ENCODE assay signal across 28 mouse cellular contexts in the genomic region with DNA sequence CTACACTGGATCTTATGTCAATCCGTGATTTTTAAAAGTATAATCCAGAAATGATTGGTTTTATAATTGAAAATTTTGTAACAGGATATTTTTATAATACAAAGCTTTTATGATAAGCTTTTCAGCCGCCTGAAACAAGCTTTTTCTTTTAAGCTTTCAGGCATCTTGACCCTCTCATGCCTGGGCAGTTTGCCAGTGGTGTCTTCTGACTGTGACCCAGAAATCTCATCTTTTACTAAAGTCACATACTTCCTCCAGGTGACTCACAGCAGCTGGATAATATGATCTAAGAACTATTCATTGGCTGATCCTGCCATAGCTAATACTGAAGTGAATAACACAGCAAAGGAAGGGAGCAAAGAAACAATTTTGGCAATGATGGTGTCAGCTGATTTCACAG. TPM values are rescaled to one million over a fixed set of nuclear protein-coding genes. Genes with fewer than 3 reads are reported as not detected.
DNase-seq lines count a peak whose midpoint lies in the region; TF ChIP-seq lines count a peak whose summit lies in the region.
"Had no signal": no experiment of that assay in that cellular context is flagged by ENCODE, and none has a peak within 500 bp of the region (broad histone marks: within the 10 kb centered on the region; RNA-seq: fewer than 3 reads in every experiment).

No protein-coding gene starts in this region.

- DNase-seq in kidney, postnatal 10 days, result peak; percentile 31
- no peak for DNase-seq in kidney, adult 2 months
- DNase-seq in MN1 (ENCODE audit: low spot score), result peak; percentile 27
- DNase-seq in adrenal gland, adult 2 months, result peak; percentile 73
- peak; percentile 71 for DNase-seq in adrenal gland, postnatal 36 days
- DNase-seq in layer of hippocampus, adult 9-10 months (ENCODE audit: low spot score), result no peak
- DNase-seq in ovary, postnatal 14 days (ENCODE audit: low spot score), result no peak
- no peak for DNase-seq in adipocyte (ENCODE audit: low spot score)
- DNase-seq: cerebellum, adult 2 months; cerebellum, postnatal 36 days; embryo, embryonic 11 days; gastrocnemius, adult 2 months; heart, adult 2 months; heart, postnatal 10 days; kidney, postnatal 25 days; left cerebral cortex, postnatal 4 days; liver, postnatal 0 days; lung, postnatal 10 days; midbrain, embryonic 14.5 days; right cerebral cortex, postnatal 25 days had no signal

- TF ChIP-seq POLR2A in kidney, adult 2 months (IDR thresholded peaks at IDR 0.05; ENCODE audit: low read depth, low read length), result no peak

- WGBS in kidney, adult 2 months, result 55% methylated on average over 2 of the region's 2 CpGs

- H3K4me3 ChIP-seq in kidney, adult 2 months (ENCODE audit: insufficient read depth, low read depth, low read length), result no peak overlapping the region
- H3K4me3 ChIP-seq: embryonic facial prominence, embryonic 13.5 days; erythroblast, embryonic 14.5 days; gastrocnemius, adult 2 months; heart, adult 2 months; heart, embryonic 13.5 days; liver, embryonic 12.5 days; neural tube, embryonic 15.5 days had no signal

- H3K27ac ChIP-seq in kidney, adult 2 months (ENCODE audit: insufficient read depth, low read depth, low read length), result no peak overlapping the region
- H3K27ac ChIP-seq: embryonic facial prominence, embryonic 13.5 days; gastrocnemius, adult 2 months; heart, adult 2 months; heart, embryonic 13.5 days; hindbrain, embryonic 14.5 days; liver, embryonic 12.5 days; macrophage; neural tube, embryonic 15.5 days had no signal

- no peaks in the 10 kb centered on the region for H3K27me3 ChIP-seq in kidney, adult 2 months (replicated peaks; ENCODE audit: control insufficient read depth, insufficient read depth, low read length)
- H3K27me3 ChIP-seq: embryonic facial prominence, embryonic 13.5 days; heart, embryonic 13.5 days; liver, embryonic 12.5 days; neural tube, embryonic 15.5 days had no signal

- H3K36me3 ChIP-seq in kidney, adult 2 months (ENCODE audit: control insufficient read depth, insufficient read depth, low read length), result no peaks in the 10 kb centered on the region
- H3K36me3 ChIP-seq: embryonic facial prominence, embryonic 13.5 days; G1E; heart, embryonic 13.5 days; liver, embryonic 12.5 days; neural tube, embryonic 15.5 days had no signal

- no peak for TF ChIP-seq CTCF in kidney, adult 2 months (conservative IDR thresholded peaks at IDR 0.05; ENCODE audit: insufficient read depth, insufficient read length, low read depth, low read length)

- no peaks in the 10 kb centered on the region for H3K4me1 ChIP-seq in kidney, adult 2 months (ENCODE audit: control insufficient read depth, insufficient read depth, low read length)
- H3K4me1 ChIP-seq: embryonic facial prominence, embryonic 13.5 days; heart, embryonic 13.5 days; liver, embryonic 12.5 days; neural tube, embryonic 15.5 days had no signal

RNA-seq across cellular contexts. Expression of gene Hdac2, which starts 9.9 kb away (rescaled TPM):
- polyA plus RNA-seq in kidney, adult 2 months (2012; rRNA removed), result 7.3 and 11.4 TPM in 2 replicates
- total RNA-seq in adrenal gland, adult 2 months (2021), result 10 to 100 TPM; 84.0 to 87.4 TPM
- 18.0 and 30.0 TPM in 2 replicates for polyA plus RNA-seq in adrenal gland, adult 2 months (2012; rRNA removed)
- 10 to 100 TPM; 93.8 to 97.1 TPM for total RNA-seq in adrenal gland, postnatal 36 days (2021)

Comparison
In these comparisons a context has a peak if more than half of its experiments do, and no peak if none do; other contexts are left out.
1. DNase-seq: peak in kidney, postnatal 10 days (single experiment), MN1 (single experiment), adrenal gland, adult 2 months (single experiment) and adrenal gland, postnatal 36 days (2 of 2); none in kidney, adult 2 months (single experiment), layer of hippocampus, adult 9-10 months (single experiment), ovary, postnatal 14 days (single experiment) and adipocyte (single experiment).